Mouse (Mus musculus) heart, embryonic 14.5 days (tissue): ENCODE data around the gene Adh5. TPM values are rescaled to one million over a fixed set of nuclear protein-coding genes. Genes with fewer than 3 reads are reported as not detected.
"Not testable (repeated sequence)": the region's sequence is repeated elsewhere in the genome, so short reads cannot be mapped to it uniquely, and the experiment has no call there.

Experiments used
- ATAC-seq: fragments of 200-750 bp; cut with Nextera tagmentation; 2 replicates; pipeline ENCODE4 v1.8.0; 2017; ENCODE audit warnings: low read depth, moderate TSS enrichment; ENCODE audit not compliant: insufficient number of reproducible peaks, insufficient read depth, low FRiP score
- H3K27ac ChIP-seq, 2 experiments: fragments of 200-500 bp in 1 of 2; fragments of 300-500 bp in 1 of 2; sonication (generic) in 1 of 2; replicated peaks in 1 of 2; 2 replicates each; pipeline ENCODE4 v1.5.1; 2012 to 2014; ENCODE audit warnings: low read depth in 2 of 2, low read length in 2 of 2, control low read depth in 1 of 2, mild to moderate bottlenecking in 1 of 2, mixed read lengths in 1 of 2; ENCODE audit not compliant: control insufficient read depth in 1 of 2, insufficient read depth in 1 of 2
- H3K27me3 ChIP-seq: fragments of 300-500 bp; sonication (generic); 2 replicates; pipeline ENCODE4 v1.6.1; 2014; ENCODE audit warnings: mild to moderate bottlenecking, low read length, control low read depth; ENCODE audit not compliant: control insufficient read depth, insufficient read depth
- H3K36me3 ChIP-seq: fragments of 300-500 bp; sonication (generic); 2 replicates; pipeline ENCODE4 v1.6.1; 2014; ENCODE audit warnings: mild to moderate bottlenecking, control low read depth, low read length, mixed read lengths; ENCODE audit not compliant: control insufficient read depth, insufficient read depth
- H3K4me1 ChIP-seq, 2 experiments: fragments of 200-500 bp in 1 of 2; fragments of 300-500 bp in 1 of 2; sonication (generic) in 1 of 2; 2 replicates each; pipeline ENCODE4 v1.6.1; 2012 to 2014; ENCODE audit warnings: low read length in 2 of 2, control low read depth in 1 of 2, mixed read lengths in 1 of 2; ENCODE audit not compliant: control insufficient read depth in 2 of 2, insufficient read depth in 2 of 2
- H3K4me2 ChIP-seq: fragments of 300-500 bp; sonication (generic); 2 replicates; pipeline ENCODE4 v1.6.1; 2014; ENCODE audit warnings: mild to moderate bottlenecking, low read length
- H3K4me3 ChIP-seq, 2 experiments: fragments of 200-500 bp in 1 of 2; fragments of 300-500 bp in 1 of 2; sonication (generic) in 1 of 2; 2 replicates each; pipeline ENCODE4 v1.5.1; 2012 to 2014; ENCODE audit warnings: low read length in 2 of 2, mild to moderate bottlenecking in 2 of 2, control low read depth in 1 of 2, low read depth in 1 of 2, moderate library complexity in 1 of 2; ENCODE audit not compliant: control insufficient read depth in 1 of 2, insufficient read depth in 1 of 2
- H3K9ac ChIP-seq: fragments of 300-500 bp; sonication (generic); 2 replicates; pipeline ENCODE4 v1.6.1; 2014; ENCODE audit warnings: mild to moderate bottlenecking, low read length
- H3K9me3 ChIP-seq: fragments of 300-500 bp; sonication (generic); 2 replicates; pipeline ENCODE4 v1.6.1; 2016; ENCODE audit warnings: low read length, control low read depth; ENCODE audit not compliant: control insufficient read depth
- WGBS: fragments of 180-500 bp; shearing (Covaris S2); extraction: QIAGEN DNeasy Blood & Tissue Kit; methylation state at CpG from one replicate; pipeline ENCODE4 v1.1.7; 2014; 5-methylcytosine and 5-hydroxymethylcytosine counted together
- polyA plus RNA-seq: library from polyadenylated mRNA; unstranded; fragments of >200 nt; fragmentation: Nextera tagmentation; extraction: Ambion mirVana; gene quantifications from 2 replicates; pipeline ENCODE4 v1.2.1, GENCODE M21; 2014

Adh5 gene
- polyA plus RNA-seq, 1 experiment from 2014 or later, result 171 TPM

DNA sequence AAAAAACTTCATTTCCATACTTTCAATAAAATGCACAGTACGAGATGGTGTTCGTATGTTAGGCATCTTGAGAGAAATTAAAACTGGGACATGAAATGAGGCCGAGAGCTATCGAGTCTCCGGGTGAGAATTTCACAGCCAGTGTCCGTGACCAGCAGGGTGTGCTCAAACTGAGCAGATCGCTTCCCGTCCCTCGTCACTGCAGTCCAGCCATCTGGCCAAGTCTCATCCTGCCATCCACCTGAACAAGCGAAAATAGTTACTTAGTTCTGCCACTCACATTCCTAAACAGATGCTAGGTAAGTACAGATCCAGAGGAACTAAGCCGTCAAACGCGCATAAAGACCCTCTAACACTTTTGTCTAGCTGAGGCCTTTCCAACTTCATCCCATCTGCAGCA is 17.4 kb downstream of the Adh5 start:
- peaks cover 93% of the 10 kb centered on the region for H3K36me3 ChIP-seq
- no peak overlapping the region for H3K27ac ChIP-seq
- no peak for ATAC-seq
- no peak overlapping the region for H3K9ac ChIP-seq
- H3K4me3 ChIP-seq, result no peak overlapping the region
- H3K4me1 ChIP-seq, result no peaks in the 10 kb centered on the region
- H3K9me3 ChIP-seq, result no peaks in the 10 kb centered on the region
- no peaks in the 10 kb centered on the region for H3K27me3 ChIP-seq
- no peak overlapping the region for H3K4me2 ChIP-seq
- 80% methylated on average over 13 of the region's 13 CpGs for WGBS

DNA sequence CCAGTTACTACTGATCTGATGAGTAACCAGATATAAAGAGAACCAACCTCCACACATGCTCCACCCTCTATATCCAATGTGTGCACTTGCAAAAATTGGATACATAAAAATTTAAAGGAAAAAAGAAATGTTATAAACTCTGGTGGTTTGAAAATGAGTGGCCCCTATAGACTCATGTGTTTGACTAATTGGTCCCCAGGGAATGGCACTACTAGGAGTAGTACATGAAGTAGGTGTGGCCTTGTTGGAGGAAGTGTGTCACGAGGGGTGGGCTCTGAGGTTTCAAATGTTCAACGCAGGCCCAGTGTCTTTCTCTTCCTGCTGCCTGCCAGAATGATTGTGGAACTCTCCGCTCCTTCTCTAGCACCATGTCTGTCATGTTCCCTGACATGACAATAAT is 18.9 kb downstream of the Adh5 start:
- Histone ChIP-seq H3K4me3 (no peak overlapping the region), H3K9me3 (no peaks in the 10 kb centered on the region), H3K27me3 (no peaks in the 10 kb centered on the region), H3K9ac (no peak overlapping the region), H3K4me1 (no peaks in the 10 kb centered on the region), H3K4me2 (no peak overlapping the region), H3K36me3 (peaks cover 93% of the 10 kb centered on the region), H3K27ac (no peak overlapping the region)
- no peak for ATAC-seq
- WGBS, result 93% methylated on average over 3 of the region's 3 CpGs

- Histone ChIP-seq H3K9me3 (no peaks in the 10 kb centered on the region), H3K4me3 (no peak overlapping the region), H3K27ac (no peak overlapping the region), H3K27me3 (no peaks in the 10 kb centered on the region), H3K36me3 (peaks cover 94% of the 10 kb centered on the region), H3K9ac (no peak overlapping the region), H3K4me1 (no peaks in the 10 kb centered on the region), H3K4me2 (no peak overlapping the region)
- ATAC-seq, result no peak
- WGBS, result 74% methylated on average over 2 of the region's 2 CpGs
Measured at GRCm38 (mm10) chr3:138463137-138463536, 20.2 kb downstream of the Adh5 start.

- 75% methylated on average over 6 of the region's 6 CpGs for WGBS
Measured at GRCm38 (mm10) chr3:138463807-138464206, 20.9 kb downstream of the Adh5 start.

DNA sequence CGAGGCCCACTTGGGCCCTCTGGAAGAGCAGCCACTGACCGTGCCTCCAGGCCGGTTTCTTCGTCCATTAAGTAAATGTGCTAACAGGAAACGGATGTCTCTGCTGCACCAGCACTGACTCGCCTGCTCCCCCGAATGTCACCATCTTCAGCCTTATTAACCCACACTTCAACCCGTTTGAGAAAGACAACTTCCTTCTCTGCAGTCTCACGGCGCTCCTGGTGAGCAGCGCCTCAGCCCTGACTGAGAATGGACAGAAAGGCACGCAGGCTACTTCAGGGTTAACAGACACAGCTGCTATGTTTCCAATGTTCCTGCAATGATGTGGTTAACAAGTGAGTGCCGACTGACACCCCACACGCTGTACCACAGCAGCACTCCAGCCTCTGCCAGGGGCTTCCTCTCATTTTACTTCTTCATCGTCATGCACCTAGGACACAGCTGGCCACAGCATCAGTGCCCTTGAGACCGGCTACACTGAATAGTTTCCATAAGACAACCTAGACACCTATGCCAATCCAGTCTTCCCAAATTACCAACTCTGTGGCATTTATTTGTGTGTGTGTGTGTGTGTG is 21.8 kb downstream of the Adh5 start:
- Histone ChIP-seq H3K36me3 (peaks cover 95% of the 10 kb centered on the region), H3K9ac (no peak overlapping the region), H3K4me3 (no peak overlapping the region), H3K4me2 (no peak overlapping the region), H3K4me1 (no peaks in the 10 kb centered on the region), H3K9me3 (no peaks in the 10 kb centered on the region), H3K27me3 (no peaks in the 10 kb centered on the region), H3K27ac (no peak overlapping the region)
- WGBS, result 73% methylated on average over 16 of the region's 16 CpGs
- ATAC-seq, result no peak

More at GRCm38 (mm10) chr3:138463807-138464206, 20.9 kb downstream of the Adh5 start:
- H3K4me1 ChIP-seq, result no peaks in the 10 kb centered on the region
- no peaks in the 10 kb centered on the region for H3K9me3 ChIP-seq
- ATAC-seq, result no peak
- no peak overlapping the region for H3K27ac ChIP-seq
- H3K27me3 ChIP-seq, result no peaks in the 10 kb centered on the region
- peaks cover 94% of the 10 kb centered on the region for H3K36me3 ChIP-seq
- no peak overlapping the region for H3K4me3 ChIP-seq
- H3K9ac ChIP-seq, result no peak overlapping the region
- no peak overlapping the region for H3K4me2 ChIP-seq

GRCm38 (mm10) chr3:138466656-138467055 is 23.8 kb downstream of the Adh5 start:
- not testable (repeated sequence) for H3K9me3 ChIP-seq, H3K27me3 ChIP-seq, ATAC-seq, H3K9ac ChIP-seq, H3K4me1 ChIP-seq, H3K4me2 ChIP-seq, H3K4me3 ChIP-seq, H3K27ac ChIP-seq
- H3K36me3 ChIP-seq, result peaks cover 93% of the 10 kb centered on the region
- 100% methylated on average over 1 of the region's 1 CpGs for WGBS

- H3K27me3 ChIP-seq, result no peaks in the 10 kb centered on the region
- no peak overlapping the region for H3K4me3 ChIP-seq
- peaks cover 86% of the 10 kb centered on the region for H3K36me3 ChIP-seq
- H3K4me2 ChIP-seq, result no peak overlapping the region
- WGBS, result 73% methylated on average over 3 of the region's 3 CpGs
- no peak overlapping the region for H3K27ac ChIP-seq
- H3K9ac ChIP-seq, result no peak overlapping the region
- no peaks in the 10 kb centered on the region for H3K4me1 ChIP-seq
- no peaks in the 10 kb centered on the region for H3K9me3 ChIP-seq
- no peak for ATAC-seq
Measured at GRCm38 (mm10) chr3:138471066-138471465, 28.2 kb downstream of the Adh5 start.

GRCm38 (mm10) chr3:138479489-138479888 is 36.6 kb downstream of the Adh5 start:
- 89% methylated on average over 8 of the region's 8 CpGs for WGBS
- H3K27ac ChIP-seq, result no peak overlapping the region
- peaks cover 0 to 13% of the 10 kb centered on the region in 2 experiments; a peak in 1 of 4 replicates for H3K4me1 ChIP-seq
- no peak overlapping the region for H3K9ac ChIP-seq
- peaks cover 50% of the 10 kb centered on the region for H3K36me3 ChIP-seq
- no peak overlapping the region for H3K4me2 ChIP-seq
- no peak for ATAC-seq
- H3K9me3 ChIP-seq, result no peaks in the 10 kb centered on the region
- no peak overlapping the region for H3K4me3 ChIP-seq
- H3K27me3 ChIP-seq, result no peaks in the 10 kb centered on the region
